Mouse (Mus musculus) ZHBTc4 (cell line): ENCODE results near the gene Snupn.
"Not testable (repeated sequence)": the region's sequence is repeated elsewhere in the genome, so short reads cannot be mapped to it uniquely, and the experiment has no call there.

ENCODE experiments used
- DNase-seq: peaks from one replicate; pipeline ENCODE4 v3.0.0-alpha.2; 2011; ENCODE audit warnings: low read depth, low spot score

Gene Snupn

DNA sequence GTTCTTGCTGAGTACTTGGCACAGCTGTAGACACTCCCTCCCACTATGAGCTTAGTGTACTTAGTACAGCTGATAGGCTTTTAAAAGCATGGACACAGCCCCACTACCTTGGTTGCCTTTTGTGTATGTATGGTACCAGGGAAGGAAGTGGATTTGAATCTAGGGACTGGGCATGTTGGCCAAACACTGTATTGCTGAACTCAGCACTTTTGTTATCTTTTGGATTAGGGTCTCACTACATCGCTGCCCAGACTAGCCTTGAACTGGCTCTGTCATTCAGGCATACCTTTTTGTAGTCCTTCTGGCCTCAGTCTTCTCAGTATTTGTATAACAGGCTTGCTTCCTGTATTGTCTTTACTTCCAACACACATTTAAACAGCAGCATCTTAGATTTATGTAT lies 20.1 kb upstream of the Snupn start:
- DNase-seq, result no peak

DNA sequence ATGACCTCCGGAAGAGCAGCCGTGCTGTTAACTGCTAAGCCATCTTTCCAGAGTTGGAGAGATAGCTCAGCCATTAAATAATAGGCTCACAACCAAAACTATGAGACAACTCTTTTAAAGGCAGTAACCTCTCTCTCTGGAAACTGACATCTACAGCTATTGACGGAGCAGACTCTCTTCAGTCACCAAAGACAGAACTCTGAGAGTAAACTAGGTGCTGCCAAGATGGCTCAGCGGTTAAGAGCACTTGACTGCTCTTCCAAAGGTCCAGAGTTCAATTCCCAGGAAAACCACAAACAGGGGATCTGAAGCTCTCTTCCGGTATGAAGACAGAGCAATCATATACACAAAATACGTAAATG lies 13.8 kb upstream of the Snupn start:
- DNase-seq, result no peak

DNA sequence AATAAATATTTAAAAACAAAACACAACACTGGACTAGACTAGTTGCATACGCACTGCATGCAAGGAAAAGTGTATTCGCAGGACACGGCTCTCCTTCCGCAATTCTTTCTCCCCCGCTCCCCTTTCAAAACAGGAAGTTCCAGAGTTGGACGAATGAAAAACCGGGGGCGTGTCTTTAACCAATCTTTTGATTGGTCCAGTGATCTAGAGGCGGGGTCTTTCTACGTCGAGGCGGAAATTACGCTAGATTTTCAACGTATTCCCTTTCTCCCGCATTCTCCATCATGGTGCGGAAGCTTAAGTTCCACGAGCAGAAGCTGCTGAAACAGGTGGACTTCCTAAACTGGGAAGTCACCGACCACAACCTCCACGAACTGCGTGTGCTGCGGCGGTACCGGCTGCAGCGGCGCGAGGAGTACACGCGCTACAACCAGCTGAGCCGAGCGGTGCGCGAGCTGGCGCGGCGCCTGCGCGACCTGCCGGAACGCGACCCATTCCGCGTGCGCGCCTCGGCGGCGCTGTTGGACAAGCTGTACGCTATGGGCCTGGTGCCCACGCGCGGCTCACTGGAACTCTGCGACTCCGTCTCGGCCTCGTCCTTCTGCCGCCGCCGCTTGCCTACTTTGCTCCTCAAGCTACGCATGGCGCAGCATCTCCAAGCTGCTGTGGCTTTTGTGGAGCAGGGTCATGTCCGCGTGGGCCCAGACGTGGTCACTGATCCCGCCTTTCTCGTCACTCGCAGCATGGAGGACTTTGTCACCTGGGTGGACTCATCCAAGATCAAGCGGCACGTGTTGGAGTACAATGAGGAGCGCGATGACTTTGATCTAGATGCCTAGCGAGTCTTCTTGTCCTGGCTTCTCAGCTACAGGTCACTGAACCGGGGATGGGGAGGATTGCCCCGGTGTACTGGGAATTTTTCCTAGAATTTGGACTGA lies 13.2 kb upstream of the Snupn start, which contains the start of gene Imp3:
Gene Imp3, plus strand, starts transcription at position 253 of the 938 bp plus-strand sequence.
- peak; percentile 97 for DNase-seq

DNA sequence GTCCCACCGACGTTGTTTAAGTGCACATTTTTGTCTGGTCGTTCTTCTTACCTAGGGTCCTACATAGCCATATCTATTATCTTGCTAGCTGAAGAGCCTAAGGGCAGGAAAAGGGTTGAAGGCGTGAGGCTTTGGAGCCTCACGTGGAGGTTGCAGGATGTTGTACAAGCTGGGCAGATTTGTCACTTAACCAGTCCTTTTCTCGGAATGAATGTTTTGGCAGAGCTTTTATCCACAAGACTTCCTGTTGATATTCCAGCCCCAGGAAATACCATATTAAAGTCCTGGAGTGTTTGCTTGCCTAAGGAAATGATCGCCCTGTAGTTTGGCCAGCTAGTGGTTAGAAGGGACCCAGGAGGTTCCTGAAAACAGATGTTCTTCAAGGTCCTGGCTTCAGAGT lies 12.3 kb upstream of the Snupn start:
- DNase-seq, result peak; percentile 31

DNA sequence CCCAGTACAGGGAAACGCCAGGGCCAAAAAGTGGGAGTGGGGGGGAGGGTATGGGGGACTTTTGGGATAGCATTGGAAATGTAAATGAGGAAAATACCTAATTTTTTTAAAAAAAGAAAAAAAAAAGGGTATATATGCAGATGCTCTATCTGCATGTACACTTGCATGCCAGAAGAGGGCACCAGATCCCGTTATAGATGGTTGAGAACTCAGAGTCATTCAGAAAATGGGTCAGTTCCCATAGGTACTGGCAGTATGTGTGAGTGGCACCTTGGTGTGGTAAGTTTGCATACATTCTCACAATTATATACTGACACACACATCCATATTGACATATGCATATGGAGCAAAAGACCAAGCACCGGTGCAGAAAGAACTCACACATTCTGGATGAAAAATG lies 3.2 kb upstream of the Snupn start:
- peak; percentile 53 for DNase-seq

DNA sequence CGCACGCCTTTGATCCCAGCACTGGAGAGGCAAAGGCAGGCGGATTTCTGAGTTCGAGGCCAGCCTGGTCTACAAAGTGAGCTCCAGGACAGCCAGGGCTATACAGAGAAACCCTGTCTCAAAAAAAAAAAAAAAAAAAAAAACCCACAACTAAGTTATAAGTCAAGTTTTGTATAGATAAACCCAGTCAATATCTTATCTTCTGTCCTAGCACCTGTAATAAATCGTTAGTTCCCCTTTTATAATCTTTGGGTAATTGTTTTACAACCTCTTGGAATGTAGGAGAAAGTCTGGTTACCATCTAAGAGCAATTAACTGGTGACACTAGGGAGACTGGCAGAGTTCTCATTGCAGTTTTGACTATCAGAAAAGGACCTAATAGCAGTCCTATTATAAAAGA lies 2.0 kb upstream of the Snupn start:
- DNase-seq, result not testable (repeated sequence)

DNA sequence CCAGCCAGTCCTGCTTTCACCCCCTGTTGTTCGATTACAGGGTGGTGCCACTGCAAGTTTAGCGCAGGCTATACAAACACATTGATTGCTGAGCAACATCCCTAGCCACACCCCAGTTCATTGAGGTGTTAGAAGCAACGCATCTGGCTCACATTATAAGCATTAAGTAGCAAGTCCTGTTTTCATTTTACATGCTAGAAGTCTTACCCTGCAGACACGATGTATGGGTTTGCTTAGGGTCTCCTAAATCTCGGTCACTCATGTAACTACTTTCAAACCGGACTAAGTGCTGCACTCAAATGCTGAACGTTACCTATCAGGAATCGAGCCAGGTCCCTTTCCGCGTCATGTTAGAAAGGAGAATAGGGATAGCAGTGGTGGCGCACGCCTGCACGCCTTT lies 911 bp upstream of the Snupn start:
- peak; percentile 50 for DNase-seq

DNA sequence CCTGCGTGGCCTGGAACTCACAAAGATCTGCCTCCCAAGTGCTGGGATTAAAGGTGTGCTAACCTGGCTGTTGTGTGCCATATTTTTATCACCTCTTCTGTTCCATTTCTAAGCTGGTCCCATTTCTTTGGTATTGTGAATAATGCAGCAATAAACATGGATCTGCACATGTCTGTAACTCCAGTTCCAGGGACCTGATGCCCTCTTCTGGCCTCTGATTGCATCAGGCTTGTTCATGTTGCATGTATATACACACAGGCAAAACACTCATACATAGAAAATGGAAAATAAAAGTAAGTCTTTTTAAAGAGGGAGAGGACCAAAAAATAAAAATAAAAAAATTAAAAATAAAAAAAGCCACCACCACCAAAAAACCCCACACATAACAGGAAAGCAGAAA lies 2.9 kb downstream of the Snupn start:
- DNase-seq, result no peak

DNA sequence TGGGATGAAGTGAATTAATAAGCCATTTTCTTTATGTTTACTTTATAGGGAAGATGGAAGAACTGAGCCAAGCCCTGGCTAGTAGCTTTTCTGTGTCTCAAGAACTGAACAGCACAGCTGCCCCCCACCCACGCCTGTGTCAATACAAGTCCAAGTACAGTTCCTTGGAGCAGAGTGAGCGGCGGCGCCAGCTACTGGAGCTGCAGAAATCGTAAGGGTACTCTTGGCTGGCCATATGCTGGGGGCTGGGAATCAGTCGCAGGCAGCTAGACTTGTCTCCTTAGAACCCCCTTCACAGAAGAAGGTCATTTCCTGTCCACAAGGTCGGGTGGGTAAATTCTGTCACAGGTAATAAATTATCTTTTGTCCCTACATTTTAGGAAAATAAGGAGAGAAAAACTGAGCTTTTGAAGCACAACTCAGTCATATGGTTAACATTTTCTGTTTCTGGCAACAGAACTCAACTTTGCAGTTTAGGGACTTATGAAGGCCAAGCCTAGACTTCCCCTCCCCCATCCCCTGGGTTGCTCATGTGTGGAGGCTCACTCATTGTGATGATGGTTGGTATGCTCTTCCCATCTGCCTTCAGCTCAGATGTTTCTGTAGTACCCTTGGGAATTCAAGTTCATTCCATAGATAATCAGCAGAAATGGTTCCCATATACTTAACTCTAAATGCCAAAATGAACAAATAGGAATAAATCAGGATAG lies 6.4 kb downstream of the Snupn start:
- DNase-seq, result peak; percentile 25

DNA sequence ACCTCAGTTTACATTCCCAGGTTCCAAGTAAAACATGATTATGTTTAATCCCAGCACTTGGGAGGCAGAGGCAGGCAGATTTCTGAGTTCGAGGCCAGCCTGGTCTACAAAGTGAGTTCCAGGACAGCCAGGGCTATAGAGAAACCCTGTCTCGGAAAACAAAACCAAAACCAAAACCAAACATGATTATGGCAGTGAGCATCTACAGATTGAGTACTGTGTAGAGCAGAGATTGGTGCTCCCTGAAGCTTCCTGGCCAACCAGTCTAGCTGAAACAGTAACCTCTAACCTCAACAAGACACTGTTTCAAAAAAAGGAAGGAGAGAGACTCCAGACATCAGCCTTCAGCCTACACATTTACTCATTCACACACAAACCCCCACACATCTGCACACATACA lies 8.0 kb downstream of the Snupn start:
- no peak for DNase-seq

DNA sequence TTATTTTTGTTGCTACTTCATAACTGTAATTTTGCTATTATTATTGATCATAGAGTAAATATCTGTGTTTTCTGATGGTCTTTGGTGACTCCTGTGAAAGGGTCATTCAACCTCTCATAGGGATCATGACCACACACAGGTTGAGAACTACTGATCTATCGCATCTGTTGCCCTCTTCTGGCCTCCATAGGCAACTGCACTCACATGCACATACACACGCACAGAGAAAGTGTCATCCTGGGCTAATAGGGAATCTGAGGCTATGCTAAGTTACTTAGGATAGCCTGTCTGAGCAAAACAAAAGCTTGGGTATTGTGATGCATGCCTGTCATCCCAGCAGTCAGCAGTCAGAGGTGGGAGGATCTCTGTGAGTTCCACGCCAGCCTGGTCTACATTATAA lies 10.9 kb downstream of the Snupn start:
- DNase-seq, result peak; percentile 75

DNA sequence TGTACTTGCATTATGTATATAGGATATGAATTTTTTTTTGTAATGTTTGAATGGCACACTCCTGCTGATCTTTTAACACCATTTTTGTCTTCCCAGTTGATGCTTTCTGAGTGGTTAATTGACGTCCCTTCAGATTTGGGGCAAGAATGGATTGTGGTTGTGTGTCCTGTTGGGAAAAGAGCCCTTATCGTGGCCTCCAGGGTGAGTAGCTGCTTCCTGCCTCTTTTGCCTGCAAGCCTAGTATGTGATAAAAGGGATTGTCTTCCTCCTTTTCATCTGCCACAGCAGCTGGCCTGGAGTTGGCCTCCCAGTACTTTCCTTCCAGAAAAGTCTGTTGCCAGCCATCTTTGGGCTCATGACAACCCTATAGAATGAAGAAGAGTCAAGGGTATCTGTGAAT lies 19.5 kb downstream of the Snupn start:
- no peak for DNase-seq

DNA sequence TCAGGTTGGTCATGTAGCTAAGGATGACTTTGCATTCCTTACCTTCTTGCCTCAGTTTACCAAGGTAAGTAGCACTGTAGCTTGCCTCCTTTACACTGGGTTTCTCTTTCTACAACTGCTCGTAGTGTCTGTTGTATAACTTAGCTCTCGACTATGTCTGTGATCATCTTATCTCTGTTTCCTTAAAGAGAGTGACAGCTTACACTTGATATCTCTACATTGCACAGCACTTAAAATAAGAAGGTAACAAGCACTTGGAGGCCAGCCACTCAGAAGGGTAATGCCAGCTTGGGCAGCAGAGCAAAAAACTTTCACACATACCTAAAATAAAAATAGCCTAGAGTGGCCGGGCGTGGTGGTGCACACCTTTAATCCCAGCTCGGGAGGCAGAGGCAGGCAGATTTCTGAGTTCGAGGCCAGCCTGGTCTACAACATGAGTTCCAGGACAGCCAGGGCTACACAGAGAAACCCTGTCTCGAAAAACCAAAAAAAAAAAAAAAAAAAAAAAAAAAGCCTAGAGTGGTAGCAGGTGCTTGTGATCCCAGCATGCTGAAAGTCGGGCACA lies 23.4 kb downstream of the Snupn start:
- DNase-seq, result no peak

DNA sequence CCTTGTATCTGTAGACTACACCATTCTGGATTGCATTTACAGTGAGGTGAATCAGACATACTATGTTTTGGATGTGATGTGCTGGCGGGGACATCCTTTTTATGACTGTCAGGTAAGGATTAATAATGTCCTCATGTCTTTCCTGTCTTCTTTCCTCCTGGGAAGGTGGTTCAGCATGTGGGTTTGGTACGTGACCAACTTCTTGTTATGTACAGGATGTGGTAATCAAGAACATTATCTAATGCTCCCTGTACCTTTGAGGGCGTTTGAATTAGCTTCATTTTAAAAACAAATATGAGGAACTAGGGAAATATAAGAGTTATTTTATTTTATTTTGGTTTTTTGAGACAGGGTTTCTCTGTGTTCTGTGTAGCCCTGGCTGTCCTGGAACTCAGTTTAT lies 24.5 kb downstream of the Snupn start:
- DNase-seq, result no peak

DNA sequence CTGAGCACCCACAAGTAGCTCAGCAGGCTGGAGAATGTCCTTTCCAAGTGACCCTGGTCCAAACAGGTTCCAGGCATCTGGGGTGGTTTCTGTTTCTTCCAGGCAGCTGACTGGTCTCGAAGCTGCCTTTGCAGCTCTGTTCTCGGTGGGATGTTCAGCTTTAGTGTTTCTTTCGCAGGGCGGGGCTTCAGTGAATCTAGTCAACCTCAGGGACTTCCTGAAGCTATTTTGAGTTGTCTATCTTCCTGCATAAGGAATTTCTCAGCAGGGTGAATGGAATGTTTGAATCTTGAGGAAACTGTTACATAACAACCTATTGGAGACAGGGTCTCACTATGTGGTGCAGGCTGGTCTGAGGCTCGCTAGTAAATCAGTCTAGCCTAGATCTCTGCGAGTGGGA lies 29.5 kb downstream of the Snupn start:
- peak; percentile 30 for DNase-seq

DNA sequence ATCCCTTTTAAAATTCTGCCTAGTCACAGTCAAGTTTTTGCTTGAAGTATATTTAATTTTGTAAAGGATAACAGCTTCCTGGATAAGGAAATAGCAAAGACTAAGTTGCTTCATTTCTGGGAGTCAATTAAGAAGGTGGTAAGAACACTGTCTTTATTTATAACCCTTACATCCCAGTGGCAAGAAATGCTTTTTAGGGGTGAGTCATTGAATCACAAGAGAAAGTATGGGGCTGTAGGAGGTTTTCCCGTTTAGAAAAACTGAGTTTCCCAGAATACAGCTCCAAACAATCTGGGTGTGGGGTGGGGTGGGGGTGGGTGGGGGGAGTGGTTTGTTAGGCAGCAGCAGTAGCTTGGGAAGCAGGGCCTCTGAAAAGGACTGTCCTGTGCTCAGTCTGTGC lies 30.8 kb downstream of the Snupn start:
- DNase-seq, result no peak

DNA sequence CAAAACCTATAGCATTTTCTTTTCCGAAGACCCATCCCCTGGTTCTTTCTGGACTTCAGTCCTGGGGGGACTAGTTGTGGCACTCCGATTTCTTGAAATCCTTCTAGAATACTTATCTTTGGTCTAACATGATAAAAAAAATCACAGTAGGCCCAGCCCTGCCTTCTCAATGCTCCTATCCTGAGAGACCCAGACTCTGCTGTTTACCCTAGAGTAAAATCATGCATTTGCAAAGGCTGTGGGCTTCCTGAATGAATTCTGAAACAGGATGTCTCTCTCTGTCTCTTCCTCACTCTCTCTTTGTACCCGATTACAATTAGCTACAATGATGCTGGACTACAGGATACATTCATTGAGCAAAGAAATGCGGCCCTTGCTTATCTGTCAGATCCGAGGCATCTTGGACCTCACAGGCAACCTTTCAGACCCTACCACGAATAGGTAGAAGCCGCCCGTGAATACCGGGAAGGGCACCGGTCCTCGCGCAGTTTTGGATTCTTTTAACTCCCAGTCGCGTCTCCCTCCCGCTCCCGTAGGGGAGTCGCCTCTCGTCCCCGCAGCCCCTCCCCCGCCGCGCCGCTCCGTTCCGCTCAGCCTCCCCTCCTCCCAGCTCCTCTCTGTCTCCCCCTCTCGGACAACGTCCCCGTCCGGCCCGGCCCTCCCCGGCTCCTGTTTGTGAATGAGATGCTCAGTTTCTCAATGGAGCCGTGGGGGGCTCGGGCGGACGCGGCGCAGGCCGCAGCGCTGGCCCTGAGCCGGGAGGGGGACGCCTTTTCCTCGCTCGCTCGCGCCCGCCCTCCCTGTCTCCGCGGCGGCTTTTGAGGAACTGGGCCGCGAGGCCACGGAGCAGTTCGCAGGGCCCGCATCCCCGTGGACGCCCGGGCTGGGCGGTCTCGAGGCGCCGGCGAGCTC lies 43.9 kb downstream of the Snupn start, which contains the start of gene Ptpn9:
Gene Ptpn9, plus strand, starts transcription at position 638 of the 912 bp plus-strand sequence.
- DNase-seq, result peak; percentile 93

DNA sequence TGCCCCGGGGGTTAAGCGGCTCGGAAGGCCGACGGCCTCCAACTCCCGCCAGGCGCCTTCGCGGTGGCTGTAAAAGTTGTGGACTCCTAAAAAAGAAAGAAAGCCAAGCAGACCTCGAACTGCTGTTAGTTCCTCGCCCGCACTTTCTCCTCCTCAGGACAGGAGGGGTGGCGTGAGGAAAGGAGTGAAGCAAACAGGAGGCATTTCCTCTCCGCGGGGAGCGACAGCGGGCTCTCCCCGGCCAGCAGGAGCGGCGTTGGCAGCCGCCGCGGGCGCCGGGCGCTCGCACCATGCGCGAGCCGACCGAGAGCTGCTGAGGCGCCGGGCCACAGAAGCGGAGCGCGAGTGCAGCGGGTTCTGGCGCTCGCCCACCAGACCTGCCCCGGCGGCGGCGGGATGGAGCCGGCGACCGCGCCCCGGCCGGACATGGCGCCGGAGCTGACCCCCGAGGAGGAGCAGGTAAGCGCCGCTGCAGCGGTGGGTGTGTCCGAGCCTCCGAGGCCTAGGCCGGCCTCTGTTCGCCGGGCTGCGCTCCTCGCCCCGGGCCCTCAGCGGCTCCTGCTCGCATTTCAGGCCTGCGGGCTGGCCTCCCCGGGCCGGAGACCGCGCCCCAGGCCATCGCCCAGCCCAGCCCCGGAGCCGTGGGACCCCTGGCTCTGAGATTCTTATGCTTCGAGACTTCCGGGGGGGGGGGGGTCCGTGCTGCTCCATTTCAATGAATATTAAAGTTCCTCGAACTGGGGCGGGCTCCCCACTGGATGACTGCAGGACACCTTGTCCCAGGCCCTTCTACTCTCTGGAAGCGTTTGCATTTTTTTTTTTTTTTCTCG lies 44.7 kb downstream of the Snupn start:
- DNase-seq, result peak; percentile 77

DNA sequence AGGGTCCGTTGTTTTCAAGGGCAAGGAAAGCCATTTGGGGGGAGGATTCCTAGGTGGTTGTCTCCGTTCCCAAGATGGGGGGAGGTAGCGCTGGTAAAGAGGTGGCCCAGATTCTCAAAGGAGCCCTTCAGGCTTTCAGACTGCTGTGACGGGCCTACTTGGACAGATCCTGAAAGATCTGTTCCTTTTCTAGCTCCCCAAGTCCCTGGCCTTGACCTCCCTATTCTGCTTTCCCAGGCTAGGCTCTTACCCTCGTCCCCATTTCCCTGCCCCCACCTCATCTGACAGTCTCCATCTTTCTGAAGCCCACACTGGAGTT lies 45.3 kb downstream of the Snupn start:
- DNase-seq, result peak; percentile 46

DNA sequence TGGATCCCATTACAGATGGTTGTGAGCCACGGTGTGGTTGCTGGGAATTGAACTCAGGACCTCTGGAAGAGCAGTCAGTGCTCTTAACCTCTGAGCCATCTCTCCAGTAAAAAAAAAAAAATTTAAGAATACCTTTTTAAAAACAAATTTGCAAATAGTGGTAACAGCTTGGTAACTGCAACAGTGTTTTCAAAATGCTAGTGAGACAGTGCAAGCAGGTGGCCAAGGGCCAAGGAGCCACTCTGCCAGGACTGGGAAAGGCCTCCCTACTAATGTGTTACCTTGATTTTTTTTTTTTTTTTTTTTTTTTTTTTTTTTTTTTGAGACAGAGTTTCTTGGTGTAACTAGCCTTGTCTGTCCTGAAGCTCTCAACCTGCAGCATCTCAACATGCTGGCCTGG lies 46.5 kb downstream of the Snupn start:
- not testable (repeated sequence) for DNase-seq

DNA sequence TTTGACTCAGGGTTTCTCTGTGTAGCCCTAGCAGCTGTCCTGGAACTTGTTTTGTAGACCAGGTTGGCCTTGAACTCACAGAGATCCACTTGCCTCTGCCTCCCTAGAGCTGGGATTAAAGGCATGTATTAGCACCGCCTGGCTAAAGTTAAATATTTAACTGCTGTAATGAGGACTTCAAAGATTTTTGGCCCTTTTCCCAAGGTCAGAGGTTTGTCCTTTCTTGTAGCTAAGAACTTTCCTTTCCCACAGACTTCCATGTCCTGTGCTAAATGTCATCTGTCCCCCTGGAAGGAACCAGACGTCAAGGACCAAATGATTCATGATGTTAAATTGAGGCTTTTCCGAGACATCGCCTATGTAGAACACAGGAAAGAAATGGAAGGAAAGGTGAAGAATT lies 52.3 kb downstream of the Snupn start:
- no peak for DNase-seq
